Mouse (Mus musculus) right cerebral cortex, postnatal 36 days (tissue): ENCODE measurements around the gene BC030867.

Experiments used
- DNase-seq, 2 experiments: peaks; one replicate each; pipeline ENCODE4 v3.0.0; 2022; ENCODE audit warnings: low spot score in 2 of 2, mixed read lengths in 1 of 2

Gene BC030867

GRCm38 (mm10) chr11:102221243-102221953 lies 27.3 kb upstream of the BC030867 start:
- DNase-seq: no peak

- DNase-seq: no peak
Measured at GRCm38 (mm10) chr11:102221954-102222351, 26.7 kb upstream of the BC030867 start.

GRCm38 (mm10) chr11:102223166-102223565 lies 25.5 kb upstream of the BC030867 start:
- DNase-seq: no peak

GRCm38 (mm10) chr11:102224686-102225085 lies 24.0 kb upstream of the BC030867 start:
- DNase-seq: no peak

GRCm38 (mm10) chr11:102225221-102225620 lies 23.5 kb upstream of the BC030867 start:
- DNase-seq: no peak

GRCm38 (mm10) chr11:102226067-102226978 lies 22.4 kb upstream of the BC030867 start:
- DNase-seq: no peak

- no peak for DNase-seq
Measured at GRCm38 (mm10) chr11:102227270-102228190, 21.2 kb upstream of the BC030867 start.

GRCm38 (mm10) chr11:102228191-102228545 lies 20.5 kb upstream of the BC030867 start:
- no peak for DNase-seq

GRCm38 (mm10) chr11:102228646-102229268 lies 19.9 kb upstream of the BC030867 start:
- no peak for DNase-seq

- DNase-seq: no peak
Measured at GRCm38 (mm10) chr11:102229331-102229953, 19.2 kb upstream of the BC030867 start.

- peak; percentile 97 to 98 for DNase-seq
Measured at GRCm38 (mm10) chr11:102230006-102230741, 18.5 kb upstream of the BC030867 start, which contains the start of gene Hdac5. Gene Hdac5 (minus strand): TSS chr11:102230166.

- no peak for DNase-seq
Measured at GRCm38 (mm10) chr11:102236022-102236421, 12.7 kb upstream of the BC030867 start.

GRCm38 (mm10) chr11:102240636-102241035 lies 8.0 kb upstream of the BC030867 start:
- DNase-seq: no peak

- no peak for DNase-seq
Measured at GRCm38 (mm10) chr11:102241246-102241645, 7.4 kb upstream of the BC030867 start.

GRCm38 (mm10) chr11:102241874-102242273 lies 6.8 kb upstream of the BC030867 start:
- no peak for DNase-seq

GRCm38 (mm10) chr11:102244926-102245449 lies 3.7 kb upstream of the BC030867 start:
- DNase-seq: peak; percentile 84 to 86

- DNase-seq: no peak
Measured at GRCm38 (mm10) chr11:102245581-102246272, 3.0 kb upstream of the BC030867 start.

- no peak for DNase-seq
Measured at GRCm38 (mm10) chr11:102246273-102246635, 2.4 kb upstream of the BC030867 start.

GRCm38 (mm10) chr11:102246871-102247270 lies 1.8 kb upstream of the BC030867 start:
- no peak for DNase-seq
